Mouse (Mus musculus) macrophage (primary cell): ENCODE data around the gene Snrk. TPM values are rescaled to one million over a fixed set of nuclear protein-coding genes. Genes with fewer than 3 reads are reported as not detected.
A peak's percentile ranks its signal among the peaks of the same experiment; 100 is the strongest.

Experiments
- H3K27ac ChIP-seq: fragments of 350-480 bp; formaldehyde crosslinking; 2 replicates; pipeline ENCODE4 v1.9.0; 2021
- H3K36me3 ChIP-seq: fragments of 350-480 bp; formaldehyde crosslinking; 2 replicates; pipeline ENCODE4 v1.9.0; 2021; ENCODE audit errors: inconsistent target
- H3K4me3 ChIP-seq: fragments of 350-480 bp; formaldehyde crosslinking; 2 replicates; pipeline ENCODE4 v1.9.0; 2021; ENCODE audit errors: inconsistent target
- H3K79me2 ChIP-seq: fragments of 350-480 bp; formaldehyde crosslinking; 2 replicates; pipeline ENCODE4 v1.9.0; 2021; ENCODE audit errors: inconsistent target
- WGBS: methylation state at CpG from one replicate; pipeline ENCODE4 v1.1.7; 2026; ENCODE audit warnings: inconsistent platforms; ENCODE audit not compliant: missing documents; 5-methylcytosine and 5-hydroxymethylcytosine counted together
- polyA plus RNA-seq: library from polyadenylated mRNA; stranded (reverse); fragments of 250-400 nt; gene quantifications from 3 replicates; pipeline ENCODE4 v1.2.4, GENCODE M21; 2018; ENCODE audit warnings: inconsistent platforms

Snrk gene
- polyA plus RNA-seq, 1 experiment from 2014 or later: 37.8 TPM

DNA sequence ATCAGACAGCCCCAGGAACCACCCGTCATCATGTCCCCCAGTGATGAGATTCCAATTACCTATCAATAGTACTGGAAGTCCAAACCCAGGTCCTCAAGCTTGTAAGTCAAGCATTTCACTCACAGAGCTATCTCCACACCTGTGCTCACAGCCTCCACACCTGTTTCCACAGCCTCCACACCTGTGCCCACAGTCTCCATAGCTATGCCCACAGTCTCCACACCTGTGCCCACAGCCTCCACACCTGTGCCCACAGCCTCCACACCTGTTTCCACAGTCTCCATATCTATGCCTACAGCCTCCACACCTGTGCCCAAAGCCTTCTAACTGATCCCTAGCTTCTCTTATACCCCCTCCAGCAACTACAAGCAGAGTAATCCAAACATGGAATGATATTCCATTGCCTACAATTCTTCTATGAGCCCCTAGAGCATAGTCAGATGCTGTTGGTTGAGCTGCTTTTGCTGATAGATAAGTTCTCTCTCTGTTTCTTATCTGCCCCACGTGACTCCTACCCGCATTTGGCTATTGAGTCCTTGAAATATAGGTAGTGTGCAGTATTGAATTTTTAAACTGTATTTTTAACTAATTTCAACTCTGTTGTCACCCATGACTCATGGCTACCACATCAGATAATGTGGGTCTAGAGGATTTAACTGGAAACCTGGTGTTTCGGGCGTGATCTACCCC, 20.1 kb upstream of the Snrk start:
- H3K4me3 ChIP-seq: no peak overlapping the region
- no peak overlapping the region for H3K27ac ChIP-seq
- 100% methylated on average over 5 of the region's 5 CpGs for WGBS
- H3K79me2 ChIP-seq: no peaks in the 10 kb centered on the region
- H3K36me3 ChIP-seq: no peaks in the 10 kb centered on the region

DNA sequence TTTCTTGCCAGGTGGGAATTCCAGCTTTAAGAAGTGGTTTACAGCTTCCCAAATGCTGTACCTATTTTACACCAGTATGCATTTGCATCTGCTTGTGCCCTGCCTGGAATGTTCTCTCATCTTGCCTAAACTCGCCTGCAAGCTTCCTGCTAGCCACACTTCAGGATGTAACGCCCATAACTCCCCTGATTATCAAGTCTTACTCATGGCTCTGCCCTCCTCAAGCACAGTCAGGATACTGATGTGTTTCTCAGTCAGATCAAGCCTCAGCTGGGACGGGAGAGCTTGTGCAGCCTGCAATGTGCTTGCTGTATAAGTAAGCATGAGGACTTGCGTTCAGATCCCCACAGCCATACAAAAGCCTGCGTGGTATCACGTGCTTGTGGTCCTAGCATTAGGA, 19.5 kb upstream of the Snrk start:
- no peak overlapping the region for H3K4me3 ChIP-seq
- H3K79me2 ChIP-seq: no peaks in the 10 kb centered on the region
- 73% methylated on average over 6 of the region's 6 CpGs for WGBS
- no peak overlapping the region for H3K27ac ChIP-seq
- no peaks in the 10 kb centered on the region for H3K36me3 ChIP-seq

DNA sequence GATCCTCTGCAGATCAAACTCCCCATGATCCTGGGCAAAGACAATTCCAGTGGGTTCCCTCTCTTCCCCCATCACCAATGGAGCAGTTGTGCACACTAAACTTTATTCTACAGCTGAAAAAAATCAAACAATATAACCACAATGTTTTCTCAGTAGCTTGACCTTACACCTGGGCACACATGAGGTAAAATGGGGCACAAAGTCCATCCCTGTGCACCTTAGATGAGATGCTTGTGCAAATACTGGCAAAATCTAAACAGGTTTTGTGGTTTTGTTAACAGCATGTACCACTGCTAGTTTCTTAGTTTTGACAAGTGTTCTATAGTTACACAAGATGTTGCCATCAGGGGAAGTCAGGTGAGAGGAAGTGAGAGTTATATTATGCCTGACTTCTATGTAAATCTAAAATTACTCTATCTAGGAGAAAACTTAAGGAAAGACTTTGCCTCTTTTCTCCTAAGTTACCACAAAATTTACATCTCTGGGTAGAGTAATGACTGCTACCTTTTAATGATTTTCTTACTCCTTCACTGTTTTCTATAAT, 16.4 kb upstream of the Snrk start:
- H3K27ac ChIP-seq: no peak overlapping the region
- no peaks in the 10 kb centered on the region for H3K79me2 ChIP-seq
- no peak overlapping the region for H3K4me3 ChIP-seq
- H3K36me3 ChIP-seq: no peaks in the 10 kb centered on the region

DNA sequence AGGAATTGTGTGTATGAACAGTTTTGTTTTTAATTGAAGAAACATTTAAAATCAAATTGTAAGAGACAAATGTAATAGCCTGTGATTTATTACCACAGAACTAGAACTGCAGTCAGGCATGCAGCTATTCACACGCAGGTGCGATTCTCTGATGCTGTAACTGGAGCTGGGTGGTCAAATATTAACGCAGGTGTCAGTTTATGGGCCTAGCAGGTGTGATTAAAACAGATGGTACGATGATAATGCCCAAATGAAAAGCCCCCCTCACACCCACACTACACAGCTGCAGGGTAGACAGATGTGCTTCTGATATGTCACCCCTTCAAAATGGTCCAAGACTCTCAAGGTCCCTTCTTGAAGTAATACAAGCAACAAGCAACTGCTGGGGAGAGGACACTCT, 15.9 kb upstream of the Snrk start:
- Histone ChIP-seq H3K27ac (no peak overlapping the region), H3K36me3 (no peaks in the 10 kb centered on the region), H3K4me3 (no peak overlapping the region), H3K79me2 (no peaks in the 10 kb centered on the region)
- WGBS: 79% methylated on average over 4 of the region's 4 CpGs

DNA sequence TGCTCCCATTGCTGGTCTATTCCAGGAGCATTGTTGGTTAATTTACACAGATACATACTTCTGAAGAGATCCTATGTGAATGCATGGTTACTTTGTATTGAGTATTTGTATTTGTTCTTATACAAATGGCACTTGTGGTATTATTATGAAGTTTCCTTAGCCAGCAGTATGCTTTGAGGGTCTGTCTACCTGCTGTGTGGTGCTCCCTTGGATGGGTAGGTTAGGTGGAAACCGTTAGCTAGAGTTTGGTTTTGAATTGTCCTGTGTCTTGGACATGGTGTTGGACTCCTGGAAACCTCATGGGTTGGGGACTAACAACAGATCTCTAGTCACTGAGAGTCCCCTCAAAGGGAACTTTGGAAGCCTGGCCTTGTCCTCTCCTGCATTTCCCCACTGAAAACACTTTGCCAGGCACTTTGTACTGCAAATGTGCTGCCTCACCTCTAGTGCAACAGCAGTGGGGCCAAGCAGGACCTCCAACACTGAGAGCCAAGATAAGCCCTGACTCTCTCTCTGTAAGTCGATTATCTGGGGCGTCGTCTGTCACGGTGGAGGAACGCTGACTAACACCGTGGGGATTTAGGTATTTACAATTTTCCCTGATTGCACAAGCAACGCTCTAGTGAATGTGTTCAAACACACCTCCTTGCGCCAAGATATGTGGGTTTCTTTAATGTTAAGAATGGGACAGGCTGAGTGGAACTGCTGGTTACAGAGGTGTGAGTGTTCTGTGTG, 13.3 kb upstream of the Snrk start:
- no peaks in the 10 kb centered on the region for H3K36me3 ChIP-seq
- no peak overlapping the region for H3K4me3 ChIP-seq
- no peak overlapping the region for H3K27ac ChIP-seq
- 84% methylated on average over 9 of the region's 9 CpGs for WGBS
- H3K79me2 ChIP-seq: no peaks in the 10 kb centered on the region

DNA sequence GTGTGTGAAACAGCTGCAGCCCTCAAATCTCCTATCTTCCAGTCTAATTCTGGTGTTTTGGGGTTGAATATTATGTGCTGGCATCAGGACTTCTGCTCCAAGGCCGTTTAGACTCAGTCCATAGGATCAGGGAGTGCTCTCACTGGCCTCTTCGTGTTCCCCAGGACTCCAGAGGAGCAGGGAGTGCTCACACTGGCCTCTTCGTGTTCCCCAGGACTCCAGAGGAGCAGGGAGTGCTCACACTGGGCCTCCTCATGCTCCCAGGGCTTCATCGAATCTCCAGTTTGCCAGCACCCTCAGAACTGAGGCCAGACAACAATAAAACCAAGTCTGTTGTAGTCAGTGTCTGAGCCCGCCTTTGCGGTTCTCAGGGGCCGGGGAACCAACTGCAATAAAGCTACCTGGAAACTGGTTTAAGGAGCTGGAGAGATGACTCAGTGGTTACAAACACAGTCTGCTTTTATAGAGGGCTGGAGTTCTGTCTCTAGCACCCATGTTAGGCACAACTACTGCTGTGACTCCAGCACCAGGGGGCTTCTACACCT, 12.7 kb upstream of the Snrk start:
- WGBS: 80% methylated on average over 7 of the region's 7 CpGs
- no peak overlapping the region for H3K27ac ChIP-seq
- no peak overlapping the region for H3K4me3 ChIP-seq
- no peaks in the 10 kb centered on the region for H3K36me3 ChIP-seq
- H3K79me2 ChIP-seq: no peaks in the 10 kb centered on the region

DNA sequence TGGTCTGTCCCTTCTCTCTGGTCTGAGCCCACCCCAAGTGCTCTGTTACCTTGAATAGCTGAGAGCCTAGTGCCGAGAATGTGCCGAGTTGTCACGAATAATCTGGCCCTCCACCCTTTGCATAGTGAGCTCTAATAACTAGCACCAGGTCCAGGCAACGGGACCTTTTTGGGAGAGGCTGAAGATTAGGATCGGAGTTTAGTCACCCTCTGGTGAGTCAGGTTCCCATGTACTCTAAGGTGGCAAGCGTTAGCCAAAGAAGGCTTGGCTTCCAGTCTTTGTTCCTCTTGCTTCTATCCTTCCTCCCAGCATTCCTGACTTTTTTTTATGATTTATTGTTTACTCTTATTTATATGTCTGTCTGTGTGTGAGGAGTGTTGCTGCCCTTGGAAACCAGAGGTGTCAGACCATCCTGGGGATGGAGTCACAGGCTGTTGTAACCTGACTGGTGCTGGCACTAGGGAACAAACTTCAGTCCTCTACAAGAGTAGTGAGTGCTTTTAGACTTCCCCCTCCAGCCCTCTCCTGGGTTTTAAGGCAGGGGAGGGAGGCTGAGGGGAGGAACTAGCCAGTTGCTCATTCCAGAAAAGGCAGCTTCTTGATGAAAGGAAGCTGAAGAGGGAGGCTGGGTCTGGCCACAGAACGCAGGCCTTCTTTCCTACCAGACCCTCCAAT, 9.2 kb upstream of the Snrk start:
- H3K79me2 ChIP-seq: no peaks in the 10 kb centered on the region
- WGBS: 84% methylated on average over 7 of the region's 7 CpGs
- H3K36me3 ChIP-seq: no peaks in the 10 kb centered on the region
- H3K4me3 ChIP-seq: no peak overlapping the region
- no peak overlapping the region for H3K27ac ChIP-seq

DNA sequence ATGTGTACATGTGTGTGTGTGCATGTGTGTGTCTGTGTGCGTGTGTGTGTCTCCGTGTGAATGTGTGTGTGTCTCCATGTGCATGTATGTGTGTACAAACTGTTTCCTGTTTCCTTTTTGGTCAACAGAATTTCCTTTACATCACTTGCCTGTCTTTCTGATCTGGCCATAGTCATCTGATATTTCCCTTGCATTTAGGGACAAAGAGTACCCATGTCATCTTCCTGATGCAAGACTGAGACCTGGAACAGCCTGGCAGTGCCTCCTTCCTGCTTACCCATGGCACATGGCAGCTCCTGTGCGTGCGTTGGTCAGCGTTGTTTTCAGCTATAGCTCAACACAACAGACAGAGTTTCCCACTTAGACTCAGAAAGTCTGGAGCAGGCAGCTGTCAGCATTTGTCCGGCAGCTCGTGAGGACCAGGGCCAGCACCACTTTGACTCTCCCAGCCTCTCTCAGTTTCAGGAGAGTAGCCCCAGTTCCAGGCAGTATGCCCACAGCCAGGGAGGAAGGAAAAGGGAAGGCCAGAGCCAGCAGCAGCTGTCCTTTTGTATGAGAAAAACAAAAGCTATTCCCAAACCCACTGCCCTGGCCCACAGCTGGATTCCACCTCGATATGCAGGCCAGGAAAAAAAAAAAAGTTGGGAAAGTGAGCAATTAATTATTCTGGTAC, 7.4 kb upstream of the Snrk start:
- Histone ChIP-seq H3K79me2 (no peaks in the 10 kb centered on the region), H3K36me3 (no peaks in the 10 kb centered on the region), H3K4me3 (no peak overlapping the region), H3K27ac (no peak overlapping the region)
- 61% methylated on average over 8 of the region's 8 CpGs for WGBS

DNA sequence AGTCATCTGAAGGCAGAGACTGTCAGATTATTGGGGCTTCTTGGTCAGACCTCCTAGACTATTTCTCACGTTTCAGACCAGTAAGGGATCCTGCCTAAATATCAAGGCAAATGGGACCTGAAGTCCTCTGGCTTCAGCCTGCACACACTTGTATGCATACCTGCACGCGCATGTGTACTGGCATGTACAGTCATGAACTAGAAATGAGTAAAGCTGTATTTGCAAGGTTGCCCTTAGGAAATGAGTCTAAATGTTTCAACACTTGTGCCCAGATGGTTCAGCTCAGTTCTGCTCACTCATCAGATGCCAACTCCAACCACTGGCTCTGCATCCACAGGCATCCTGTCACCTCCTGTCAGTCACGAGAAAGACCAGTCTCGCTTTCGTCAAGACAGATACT, 6.6 kb upstream of the Snrk start:
- WGBS: 86% methylated on average over 6 of the region's 6 CpGs
- H3K79me2 ChIP-seq: no peaks in the 10 kb centered on the region
- H3K27ac ChIP-seq: no peak overlapping the region
- no peaks in the 10 kb centered on the region for H3K36me3 ChIP-seq
- no peak overlapping the region for H3K4me3 ChIP-seq

DNA sequence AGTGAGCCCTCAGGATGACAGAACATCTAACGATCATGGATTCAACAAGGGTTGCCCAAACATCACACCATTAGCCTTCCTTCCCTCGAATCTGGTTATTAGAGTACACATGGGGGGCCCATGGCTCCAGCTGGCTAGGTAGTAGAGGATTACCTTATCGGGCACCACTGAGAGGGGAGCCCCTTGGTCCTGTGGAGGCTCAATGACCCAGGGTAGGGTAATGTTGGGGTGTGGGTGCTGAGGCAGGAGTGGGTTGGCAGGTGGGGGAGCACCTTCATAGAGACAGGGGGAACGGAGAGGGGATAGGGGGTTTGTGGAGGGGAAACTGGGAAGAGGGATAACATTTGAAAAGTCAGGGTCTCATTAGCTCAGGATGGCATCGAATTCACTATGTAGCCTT, 6.1 kb upstream of the Snrk start:
- WGBS: 90% methylated on average over 5 of the region's 5 CpGs
- no peak overlapping the region for H3K27ac ChIP-seq
- H3K4me3 ChIP-seq: no peak overlapping the region
- no peaks in the 10 kb centered on the region for H3K79me2 ChIP-seq
- H3K36me3 ChIP-seq: no peaks in the 10 kb centered on the region

DNA sequence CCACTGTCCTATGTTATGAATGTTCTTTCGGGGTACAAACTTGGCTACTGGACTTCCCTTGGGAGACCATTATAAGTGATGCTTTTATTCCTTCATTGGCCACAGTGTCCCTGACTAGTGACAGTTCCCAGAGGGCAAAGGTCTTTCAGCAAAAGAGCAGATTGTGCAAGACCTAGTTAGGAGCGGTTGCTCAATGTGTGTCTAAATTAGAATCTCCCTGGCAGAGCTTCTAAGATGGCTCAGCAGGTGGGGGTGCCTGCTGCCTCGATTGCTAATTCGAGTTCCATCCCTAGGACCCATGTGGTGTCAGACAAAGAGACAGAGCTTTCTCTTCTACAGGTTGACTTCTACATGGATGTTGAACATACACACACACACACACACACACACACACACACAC, 1.5 kb upstream of the Snrk start:
- Histone ChIP-seq H3K36me3 (no peaks in the 10 kb centered on the region), H3K27ac (no peak overlapping the region), H3K4me3 (no peak overlapping the region), H3K79me2 (peaks cover 29% of the 10 kb centered on the region)
- WGBS: 17% methylated on average over 3 of the region's 4 CpGs

DNA sequence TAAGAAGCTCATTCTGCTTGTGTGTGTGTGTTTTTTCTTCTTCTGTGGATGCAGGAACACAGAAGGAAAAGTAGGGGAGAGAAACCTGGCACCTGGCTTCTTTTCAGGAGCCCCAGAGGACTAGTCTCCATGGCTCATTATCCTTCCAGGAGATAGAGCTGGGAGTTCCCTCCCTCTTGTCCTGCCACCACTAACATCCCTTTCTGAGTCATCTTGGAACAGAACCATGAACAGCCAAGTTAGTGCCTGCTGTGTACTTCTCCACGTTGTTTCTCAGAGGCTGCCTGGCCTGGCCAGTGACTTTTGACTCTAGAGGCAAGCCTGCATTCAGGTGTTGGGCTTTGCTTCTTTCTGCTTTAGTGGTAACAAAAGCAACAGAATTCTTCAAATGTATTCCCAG, 707 bp upstream of the Snrk start:
- no peak overlapping the region for H3K4me3 ChIP-seq
- no peak overlapping the region for H3K27ac ChIP-seq
- H3K79me2 ChIP-seq: peaks cover 37% of the 10 kb centered on the region
- WGBS: 21% methylated on average over 1 of the region's 1 CpGs
- H3K36me3 ChIP-seq: no peaks in the 10 kb centered on the region

DNA sequence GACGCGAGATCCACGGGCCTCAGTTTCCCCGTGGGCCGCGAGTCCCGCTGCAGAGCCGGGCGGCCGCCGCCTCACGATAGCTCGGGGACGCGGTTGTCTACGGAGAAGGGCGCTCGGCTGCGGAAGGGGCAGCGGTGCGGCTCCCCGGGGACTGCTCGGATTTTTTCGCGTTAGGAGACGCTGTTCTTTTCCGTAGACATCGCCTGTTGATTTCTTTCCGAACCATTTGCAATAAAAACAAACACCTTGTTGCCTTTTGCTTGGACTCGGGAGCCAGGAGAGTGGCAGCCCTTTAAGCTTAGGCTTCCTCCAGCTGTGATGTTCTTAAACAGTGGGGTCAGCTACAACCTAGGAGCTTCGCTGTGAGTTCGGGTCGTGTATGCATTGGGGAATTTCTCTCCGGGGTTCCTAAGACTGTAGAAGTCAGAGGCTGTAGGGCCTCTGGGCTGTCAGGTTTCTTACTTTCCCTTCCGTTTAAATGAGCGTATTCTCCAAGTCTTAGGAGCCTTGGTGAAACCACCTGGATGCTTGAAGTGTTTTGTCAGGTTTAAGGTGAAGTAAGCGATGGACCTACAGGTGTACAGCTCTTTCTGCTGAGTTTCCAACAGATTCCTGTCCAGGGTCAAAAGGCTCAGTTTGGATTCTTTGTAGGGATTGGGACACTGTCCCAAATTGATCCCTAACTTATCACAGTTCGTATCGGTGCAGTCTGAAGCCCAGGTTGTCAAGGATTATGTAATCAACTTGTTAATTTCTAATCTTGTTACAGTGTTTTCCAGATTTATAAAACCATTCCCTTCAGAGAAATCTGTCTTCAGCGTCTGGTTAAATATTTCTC, 845 bp downstream of the Snrk start:
- no peaks in the 10 kb centered on the region for H3K36me3 ChIP-seq
- WGBS: 9% methylated on average over 40 of the region's 40 CpGs
- H3K4me3 ChIP-seq: peak overlapping the region; percentile 60
- H3K27ac ChIP-seq: no peak overlapping the region
- peaks cover 48% of the 10 kb centered on the region for H3K79me2 ChIP-seq

DNA sequence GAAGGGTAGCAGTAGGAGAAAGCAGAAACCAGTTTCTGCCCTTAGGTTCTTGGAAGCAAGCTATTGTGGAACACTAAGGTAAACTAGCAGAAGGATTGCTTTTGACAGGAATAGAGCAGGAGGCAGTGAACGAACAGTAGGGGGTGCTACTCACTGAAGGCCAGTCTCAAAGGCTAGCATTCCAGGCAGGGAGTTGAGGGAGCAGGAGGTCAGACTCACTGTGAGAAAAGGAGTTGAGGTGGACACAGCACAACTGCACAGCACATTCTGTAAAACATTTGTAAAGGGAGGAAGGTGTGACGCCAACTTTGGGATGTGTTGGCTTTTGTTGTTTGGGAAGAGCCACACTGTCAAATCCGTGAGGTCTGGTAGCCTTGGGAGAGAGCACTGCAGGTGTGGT, 3.0 kb downstream of the Snrk start:
- H3K36me3 ChIP-seq: no peaks in the 10 kb centered on the region
- H3K79me2 ChIP-seq: peaks cover 70% of the 10 kb centered on the region
- 65% methylated on average over 3 of the region's 3 CpGs for WGBS
- no peak overlapping the region for H3K4me3 ChIP-seq
- H3K27ac ChIP-seq: no peak overlapping the region
